11 mouse cellular contexts compared by ENCODE assay signal in genomic region chr13:35765817-35766216, GRCm38 (mm10).
DNase-seq lines count a peak whose midpoint lies in the region; ATAC-seq lines count a peak whose summit lies in the region.
"Had no signal": no experiment of that assay in that cellular context is flagged by ENCODE, and none has a peak within 500 bp of the region (broad histone marks: within the 10 kb centered on the region; RNA-seq: fewer than 3 reads in every experiment).

No protein-coding gene starts in this region.

- DNase-seq in heart, adult 9 months (ENCODE audit: low spot score in 2 of 2), result no peak
- DNase-seq in lung, adult 18-20 months, result no peak
- peak; percentile 29 to 44 for DNase-seq in heart, postnatal 10 days
- peak; percentile 70 for DNase-seq in yolk sac, embryonic 10.5 days (ENCODE audit: low spot score)
- DNase-seq in spleen, postnatal 10 days (ENCODE audit: low spot score in 2 of 2), result no peak
- DNase-seq: right cerebral cortex, postnatal 14 days; thymus, adult 2 months had no signal

- H3K27ac ChIP-seq in heart, embryonic 11.5 days (ENCODE audit: low read depth, low read length), result peak overlapping the region; percentile 88
- peak overlapping the region; percentile 65 for H3K27ac ChIP-seq in lung, embryonic 15.5 days
- H3K27ac ChIP-seq: kidney, postnatal 0 days; limb, embryonic 12.5 days had no signal

- no peaks in the 10 kb centered on the region for H3K9me3 ChIP-seq in heart, embryonic 11.5 days (replicated peaks; ENCODE audit: control insufficient read depth, low read length)
- H3K9me3 ChIP-seq in lung, embryonic 15.5 days, result no peaks in the 10 kb centered on the region
- H3K9me3 ChIP-seq: limb, embryonic 12.5 days had no signal

- no peaks in the 10 kb centered on the region for H3K27me3 ChIP-seq in heart, embryonic 11.5 days (ENCODE audit: control insufficient read depth, insufficient read depth, low read length)
- H3K27me3 ChIP-seq in lung, embryonic 15.5 days, result no peaks in the 10 kb centered on the region
- H3K27me3 ChIP-seq: limb, embryonic 12.5 days had no signal

- ATAC-seq in heart, embryonic 11.5 days (replicated peaks; ENCODE audit: insufficient number of reproducible peaks, low FRiP score, low TSS enrichment), result peak; percentile 86
- ATAC-seq in lung, embryonic 15.5 days (ENCODE audit: borderline replicate concordance, extremely low read depth, low FRiP score, low TSS enrichment), result peak; percentile 91

- WGBS in heart, embryonic 11.5 days (ENCODE audit: insufficient replicate concordance), result 3% methylated on average over 2 of the region's 2 CpGs
- 5% methylated on average over 2 of the region's 2 CpGs for WGBS in lung, embryonic 15.5 days

- intact Hi-C loops in heart, postnatal 10 days (cut with DNase I), result no loop called here

- H3K4me3 ChIP-seq in heart, embryonic 11.5 days (ENCODE audit: low read depth, low read length), result no peak overlapping the region
- H3K4me3 ChIP-seq in lung, embryonic 15.5 days, result no peak overlapping the region
- H3K4me3 ChIP-seq: limb, embryonic 12.5 days had no signal

- peak overlapping the region; percentile 37 for H3K4me2 ChIP-seq in heart, embryonic 11.5 days
- no peak overlapping the region for H3K4me2 ChIP-seq in lung, embryonic 15.5 days
- H3K4me2 ChIP-seq: limb, embryonic 12.5 days had no signal

- peaks cover 40% of the 10 kb centered on the region for H3K4me1 ChIP-seq in heart, embryonic 11.5 days (ENCODE audit: control insufficient read depth, insufficient read depth, low read length)
- H3K4me1 ChIP-seq in lung, embryonic 15.5 days, result peaks cover 27% of the 10 kb centered on the region

- 0 out of 2 replicates have a peak, but pooled peaks cover 2% of the 10 kb centered on the region for H3K36me3 ChIP-seq in heart, embryonic 11.5 days (ENCODE audit: control insufficient read depth, insufficient read depth, low read length)
- H3K36me3 ChIP-seq in lung, embryonic 15.5 days, result no peaks in the 10 kb centered on the region
- H3K36me3 ChIP-seq: limb, embryonic 12.5 days had no signal

- no peak overlapping the region for H3K9ac ChIP-seq in heart, embryonic 11.5 days (ENCODE audit: low read depth, low read length)
- no peak overlapping the region for H3K9ac ChIP-seq in lung, embryonic 15.5 days
- H3K9ac ChIP-seq: limb, embryonic 12.5 days had no signal

Comparison
In these comparisons a context has a peak if more than half of its experiments do, and no peak if none do; other contexts are left out.
1. DNase-seq: peak in heart, postnatal 10 days (2 of 2) and yolk sac, embryonic 10.5 days (single experiment); none in heart, adult 9 months (0 of 2), lung, adult 18-20 months (0 of 2) and spleen, postnatal 10 days (0 of 2).